Mouse (Mus musculus) testis, adult 2 months (tissue): ENCODE measurements around the gene Abi1.

ENCODE experiments used
- CTCF ChIP-seq: fragments of 200-500 bp; IDR thresholded peaks from 2 replicates; pipeline ENCODE4 v1.5.1; 2012; ENCODE audit warnings: low read depth, mild to moderate bottlenecking, inconsistent platforms, low read length, moderate library complexity; ENCODE audit not compliant: control insufficient read depth, insufficient read depth, insufficient replicate concordance
- POLR2A ChIP-seq: fragments of 200-500 bp; IDR thresholded peaks from 2 replicates; pipeline ENCODE4 v1.6.1; 2012; ENCODE audit warnings: low read depth, mild to moderate bottlenecking, inconsistent platforms, low read length, moderate library complexity; ENCODE audit not compliant: control insufficient read depth

DNA sequence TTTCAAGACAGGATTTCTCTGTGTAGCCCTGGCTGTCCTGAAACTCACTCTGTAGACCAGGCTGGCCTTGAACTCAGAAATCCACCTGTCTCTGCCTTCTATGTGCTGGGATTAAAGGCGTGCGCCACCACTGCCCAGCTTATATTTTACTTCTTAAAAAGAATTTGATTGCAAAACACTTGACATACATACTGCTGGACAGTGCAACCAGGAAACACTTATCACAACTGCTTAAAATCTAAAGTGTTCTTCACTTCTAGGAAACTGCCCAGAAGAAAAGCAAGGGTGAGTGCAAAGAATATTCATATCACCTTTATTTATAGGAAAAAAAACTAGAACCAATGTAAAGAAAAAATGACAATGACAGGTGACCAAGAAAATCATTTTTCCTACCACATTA lies 42.0 kb downstream of the Abi1 start:
- no peak for TF ChIP-seq POLR2A
- TF ChIP-seq CTCF = no peak
